Mouse (Mus musculus) NIH3T3 (cell line): Measurements from ENCODE around the gene Entpd1.

Experiments
- DNase-seq: peaks from one replicate; pipeline ENCODE4 v3.0.0-alpha.2; 2012; ENCODE audit warnings: low read depth

Entpd1 gene

GRCm38 (mm10) chr19:40665778-40666177 is 53.6 kb downstream of the Entpd1 start:
- DNase-seq, result no peak

GRCm38 (mm10) chr19:40667111-40667510 is 54.9 kb downstream of the Entpd1 start:
- peak; percentile 68 for DNase-seq

GRCm38 (mm10) chr19:40675329-40675728 is 63.2 kb downstream of the Entpd1 start:
- DNase-seq, result peak; percentile 24

GRCm38 (mm10) chr19:40678087-40678486 is 65.9 kb downstream of the Entpd1 start:
- DNase-seq, result no peak

GRCm38 (mm10) chr19:40678532-40679307 is 66.6 kb downstream of the Entpd1 start:
- DNase-seq, result no peak

GRCm38 (mm10) chr19:40679632-40680031 is 67.5 kb downstream of the Entpd1 start:
- DNase-seq, result no peak

- no peak for DNase-seq
These were observed 72.0 kb downstream of the Entpd1 start for GRCm38 (mm10) chr19:40684124-40684523.

GRCm38 (mm10) chr19:40684566-40684965 is 72.4 kb downstream of the Entpd1 start:
- DNase-seq, result no peak

- no peak for DNase-seq
These were observed 75.2 kb downstream of the Entpd1 start for GRCm38 (mm10) chr19:40687291-40687927.

- no peak for DNase-seq
These were observed 81.0 kb downstream of the Entpd1 start for GRCm38 (mm10) chr19:40693201-40693600.

- peak; percentile 60 for DNase-seq
These were observed 84.0 kb downstream of the Entpd1 start for GRCm38 (mm10) chr19:40696116-40696515.

GRCm38 (mm10) chr19:40698103-40698853 is 86.1 kb downstream of the Entpd1 start:
- DNase-seq, result no peak

GRCm38 (mm10) chr19:40699816-40700215 is 87.7 kb downstream of the Entpd1 start:
- DNase-seq, result no peak

- no peak for DNase-seq
These were observed 90.2 kb downstream of the Entpd1 start for GRCm38 (mm10) chr19:40702406-40702805.

GRCm38 (mm10) chr19:40712889-40713628 is 100.9 kb downstream of the Entpd1 start:
- DNase-seq, result no peak

- DNase-seq, result no peak
These were observed 102.5 kb downstream of the Entpd1 start for GRCm38 (mm10) chr19:40714700-40715099.

GRCm38 (mm10) chr19:40716981-40717380 is 104.8 kb downstream of the Entpd1 start:
- no peak for DNase-seq

GRCm38 (mm10) chr19:40719439-40720105 is 107.4 kb downstream of the Entpd1 start:
- DNase-seq, result no peak

GRCm38 (mm10) chr19:40720381-40720780 is 108.2 kb downstream of the Entpd1 start:
- DNase-seq, result no peak

- peak; percentile 86 for DNase-seq
These were observed 110.2 kb downstream of the Entpd1 start for GRCm38 (mm10) chr19:40722137-40723038.
